Mouse (Mus musculus) midbrain, embryonic 16.5 days (tissue): ENCODE results near the gene Tiparp. TPM values are rescaled to one million over a fixed set of nuclear protein-coding genes. Genes with fewer than 3 reads are reported as not detected.

Experiments used
- ATAC-seq: fragments of 200-750 bp; cut with Nextera tagmentation; 2 replicates; pipeline ENCODE4 v1.8.0; 2017; ENCODE audit warnings: moderate TSS enrichment
- H3K27ac ChIP-seq: fragments of 300-500 bp; sonication (generic); 2 replicates; pipeline ENCODE4 v1.5.1; 2014; ENCODE audit warnings: mild to moderate bottlenecking, low read length, mixed read lengths
- H3K27me3 ChIP-seq: fragments of 300-500 bp; sonication (generic); 2 replicates; pipeline ENCODE4 v1.6.1; 2014; ENCODE audit warnings: low read depth, low read length, mixed read lengths; ENCODE audit not compliant: control insufficient read depth, insufficient read depth
- H3K36me3 ChIP-seq: fragments of 300-500 bp; sonication (generic); 2 replicates; pipeline ENCODE4 v1.6.1; 2014; ENCODE audit warnings: mild to moderate bottlenecking, low read length, moderate library complexity, mixed read lengths; ENCODE audit not compliant: control insufficient read depth, insufficient read depth
- H3K4me1 ChIP-seq: fragments of 300-500 bp; sonication (generic); 2 replicates; pipeline ENCODE4 v1.6.1; 2014; ENCODE audit warnings: mild to moderate bottlenecking, low read length, mixed read lengths; ENCODE audit not compliant: control insufficient read depth, insufficient read depth
- H3K4me2 ChIP-seq: fragments of 300-500 bp; sonication (generic); 2 replicates; pipeline ENCODE4 v1.6.1; 2014; ENCODE audit warnings: mild to moderate bottlenecking, low read length, mixed read lengths
- H3K4me3 ChIP-seq: fragments of 300-500 bp; sonication (generic); 2 replicates; pipeline ENCODE4 v1.5.1; 2014; ENCODE audit warnings: low read depth, mild to moderate bottlenecking, low read length, moderate library complexity, mixed read lengths
- H3K9ac ChIP-seq: fragments of 300-500 bp; sonication (generic); 2 replicates; pipeline ENCODE4 v1.6.1; 2014; ENCODE audit warnings: low read depth, low read length, mixed read lengths
- H3K9me3 ChIP-seq: fragments of 300-500 bp; sonication (generic); replicated peaks from 2 replicates; pipeline ENCODE4 v1.6.1; 2014; ENCODE audit warnings: mild to moderate bottlenecking, low read length, mixed read lengths; ENCODE audit not compliant: control insufficient read depth, poor library complexity, severe bottlenecking
- whole genome bisulfite sequencing: fragments of 180-500 bp; shearing (Covaris S2); extraction: QIAGEN DNeasy Blood & Tissue Kit; methylation state at CpG from one replicate; pipeline ENCODE4 v1.1.7; 2014; 5-methylcytosine and 5-hydroxymethylcytosine counted together
- polyA plus RNA-seq: library from polyadenylated mRNA; unstranded; fragments of >200 nt; fragmentation: Nextera tagmentation; extraction: Ambion mirVana; gene quantifications from 2 replicates; pipeline ENCODE4 v1.2.1, GENCODE M21; 2015

Gene Tiparp
- polyA plus RNA-seq, 1 experiment from 2014 or later, result 24.3 TPM

- Histone ChIP-seq H3K9ac (no peak overlapping the region), H3K36me3 (no peaks in the 10 kb centered on the region), H3K27ac (no peak overlapping the region; the same call in 1 of the 2 replicates), H3K4me3 (no peak overlapping the region), H3K9me3 (no peaks in the 10 kb centered on the region), H3K4me2 (no peak overlapping the region; the same call in 1 of the 2 replicates), H3K27me3 (no peaks in the 10 kb centered on the region), H3K4me1 (no peaks in the 10 kb centered on the region)
- 45% methylated on average over 9 of the region's 9 CpGs for WGBS
- 0 out of 2 replicates have a peak, but pooled peaks have one; percentile 45 for ATAC-seq
Observed at GRCm38 (mm10) chr3:65494291-65494763, 33.9 kb upstream of the Tiparp start.

- no peak for ATAC-seq
- H3K4me2 ChIP-seq, result no peak overlapping the region
- no peaks in the 10 kb centered on the region for H3K9me3 ChIP-seq
- H3K27me3 ChIP-seq, result no peaks in the 10 kb centered on the region
- 79% methylated on average over 2 of the region's 2 CpGs for WGBS
- no peaks in the 10 kb centered on the region for H3K36me3 ChIP-seq
- no peak overlapping the region for H3K4me3 ChIP-seq
- H3K9ac ChIP-seq, result no peak overlapping the region
- no peak overlapping the region for H3K27ac ChIP-seq
- H3K4me1 ChIP-seq, result no peaks in the 10 kb centered on the region
Observed at GRCm38 (mm10) chr3:65507766-65508165, 20.4 kb upstream of the Tiparp start.

GRCm38 (mm10) chr3:65510588-65510987 is 17.6 kb upstream of the Tiparp start:
- no peaks in the 10 kb centered on the region for H3K36me3 ChIP-seq
- ATAC-seq, result no peak

GRCm38 (mm10) chr3:65515751-65516150 is 12.5 kb upstream of the Tiparp start:
- no peaks in the 10 kb centered on the region for H3K9me3 ChIP-seq
- 96% methylated on average over 2 of the region's 2 CpGs for WGBS

More at GRCm38 (mm10) chr3:65510588-65510987, 17.6 kb upstream of the Tiparp start:
- H3K9me3 ChIP-seq, result no peaks in the 10 kb centered on the region
- no peak overlapping the region for H3K4me2 ChIP-seq
- no peak overlapping the region for H3K27ac ChIP-seq
- H3K4me1 ChIP-seq, result no peaks in the 10 kb centered on the region
- no peak overlapping the region for H3K4me3 ChIP-seq
- H3K9ac ChIP-seq, result no peak overlapping the region
- H3K27me3 ChIP-seq, result no peaks in the 10 kb centered on the region
- 85% methylated on average over 2 of the region's 2 CpGs for WGBS

GRCm38 (mm10) chr3:65516526-65516925 is 11.7 kb upstream of the Tiparp start:
- ATAC-seq, result no peak
- Histone ChIP-seq H3K9me3 (no peaks in the 10 kb centered on the region), H3K4me2 (no peak overlapping the region), H3K36me3 (no peaks in the 10 kb centered on the region), H3K27ac (no peak overlapping the region), H3K4me1 (no peaks in the 10 kb centered on the region), H3K27me3 (no peaks in the 10 kb centered on the region), H3K9ac (no peak overlapping the region), H3K4me3 (no peak overlapping the region)
- WGBS, result 92% methylated on average over 1 of the region's 1 CpGs

More at GRCm38 (mm10) chr3:65515751-65516150, 12.5 kb upstream of the Tiparp start:
- Histone ChIP-seq H3K27ac (no peak overlapping the region), H3K4me1 (no peaks in the 10 kb centered on the region), H3K4me3 (no peak overlapping the region), H3K27me3 (no peaks in the 10 kb centered on the region), H3K36me3 (no peaks in the 10 kb centered on the region), H3K4me2 (no peak overlapping the region), H3K9ac (no peak overlapping the region)
- ATAC-seq, result no peak

GRCm38 (mm10) chr3:65517141-65517540 is 11.1 kb upstream of the Tiparp start:
- Histone ChIP-seq H3K27me3 (no peaks in the 10 kb centered on the region), H3K4me3 (no peak overlapping the region), H3K9ac (no peak overlapping the region), H3K27ac (no peak overlapping the region), H3K4me1 (no peaks in the 10 kb centered on the region), H3K4me2 (no peak overlapping the region), H3K36me3 (no peaks in the 10 kb centered on the region), H3K9me3 (no peaks in the 10 kb centered on the region)
- no peak for ATAC-seq
- WGBS, result 21% methylated on average over 9 of the region's 9 CpGs

GRCm38 (mm10) chr3:65517747-65518527 is 10.3 kb upstream of the Tiparp start:
- H3K27ac ChIP-seq, result no peak overlapping the region
- no peaks in the 10 kb centered on the region for H3K27me3 ChIP-seq
- 0 out of 2 replicates have a peak overlapping the region, but pooled peaks have one; percentile 11 for H3K9ac ChIP-seq
- WGBS, result 46% methylated on average over 13 of the region's 13 CpGs
- H3K9me3 ChIP-seq, result no peaks in the 10 kb centered on the region
- H3K4me1 ChIP-seq, result no peaks in the 10 kb centered on the region
- no peaks in the 10 kb centered on the region for H3K36me3 ChIP-seq
- H3K4me3 ChIP-seq, result no peak overlapping the region
- no peak for ATAC-seq
- H3K4me2 ChIP-seq, result no peak overlapping the region; the same call in 1 of the 2 replicates

GRCm38 (mm10) chr3:65521391-65521790 is 6.8 kb upstream of the Tiparp start:
- ATAC-seq, result no peak
- no peak overlapping the region for H3K9ac ChIP-seq
- no peaks in the 10 kb centered on the region for H3K4me1 ChIP-seq
- no peaks in the 10 kb centered on the region for H3K36me3 ChIP-seq
- H3K9me3 ChIP-seq, result no peaks in the 10 kb centered on the region
- H3K27me3 ChIP-seq, result no peaks in the 10 kb centered on the region; the same call in 1 of the 2 replicates
- WGBS, result 86% methylated on average over 1 of the region's 1 CpGs
- no peak overlapping the region for H3K4me3 ChIP-seq
- no peak overlapping the region for H3K4me2 ChIP-seq
- H3K27ac ChIP-seq, result no peak overlapping the region

GRCm38 (mm10) chr3:65523397-65523796 is 4.8 kb upstream of the Tiparp start:
- no peaks in the 10 kb centered on the region for H3K36me3 ChIP-seq
- H3K27me3 ChIP-seq, result no peaks in the 10 kb centered on the region; the same call in 1 of the 2 replicates
- no peak overlapping the region for H3K9ac ChIP-seq
- no peaks in the 10 kb centered on the region for H3K9me3 ChIP-seq
- no peak overlapping the region for H3K4me2 ChIP-seq
- no peaks in the 10 kb centered on the region for H3K4me1 ChIP-seq
- ATAC-seq, result no peak
- H3K27ac ChIP-seq, result no peak overlapping the region
- 53% methylated on average over 8 of the region's 8 CpGs for WGBS
- no peak overlapping the region for H3K4me3 ChIP-seq
